Mouse (Mus musculus): ENCODE results near the gene Hacd2. TPM values are rescaled to one million over a fixed set of nuclear protein-coding genes. Genes with fewer than 3 reads are reported as not detected.

Hacd2 gene
- polyA plus RNA-seq, 1 experiment from 2014 or later = 89.1 TPM

DNA sequence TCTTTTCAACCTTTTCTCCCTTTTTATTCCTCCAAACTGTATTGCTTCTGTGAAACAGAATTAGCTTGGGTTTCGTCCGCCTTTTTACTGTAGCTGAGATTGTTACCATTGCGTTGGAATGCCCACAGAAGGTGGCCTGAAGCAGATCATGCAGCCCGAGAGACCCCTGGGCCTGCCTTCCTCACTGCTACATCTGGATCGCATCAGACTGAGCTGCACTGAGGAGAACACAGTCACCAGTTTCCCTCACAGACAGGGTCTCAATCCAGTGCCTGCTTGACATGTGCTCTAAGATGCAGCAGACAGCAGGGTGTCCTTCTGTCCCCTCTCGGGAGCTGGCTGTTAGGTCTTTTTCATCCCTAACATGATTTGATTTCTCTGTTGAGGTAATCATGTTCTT lies 85.8 kb downstream of the Hacd2 start:
- no peak overlapping the region for H3K27ac ChIP-seq
- no peaks in the 10 kb centered on the region for H3K27me3 ChIP-seq
- H3K9me3 ChIP-seq = no peaks in the 10 kb centered on the region
- H3K4me3 ChIP-seq = no peak overlapping the region
- WGBS = 81% methylated on average over 6 of the region's 6 CpGs
- H3K36me3 ChIP-seq = 0 out of 2 replicates have a peak, but pooled peaks cover 13% of the 10 kb centered on the region
- no peak for ATAC-seq (ENCODE audit: borderline replicate concordance, extremely low read depth, low FRiP score, low TSS enrichment)
- no peak overlapping the region for H3K9ac ChIP-seq
- peaks cover 19% of the 10 kb centered on the region for H3K4me1 ChIP-seq
- H3K4me2 ChIP-seq = no peak overlapping the region

DNA sequence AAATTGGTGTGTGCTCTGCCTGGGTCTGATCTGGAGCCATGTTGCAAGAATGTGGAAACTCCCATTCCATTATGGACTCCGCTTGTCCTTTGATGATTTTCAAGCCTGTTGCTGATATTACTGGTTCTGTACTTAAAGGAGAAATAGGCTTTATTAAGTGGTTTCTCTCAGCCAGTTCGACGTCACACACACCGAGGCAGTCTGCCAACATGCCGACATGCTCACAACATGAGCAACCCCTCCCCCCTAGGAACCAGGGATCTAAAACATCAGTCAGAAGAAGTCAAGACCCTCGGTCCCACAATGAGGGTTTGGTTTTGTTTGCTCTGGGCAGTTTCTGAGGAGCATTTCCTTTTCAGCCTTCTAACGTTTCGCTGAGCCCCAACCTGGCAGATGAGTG lies 86.9 kb downstream of the Hacd2 start:
- peaks cover 19% of the 10 kb centered on the region for H3K4me1 ChIP-seq
- ATAC-seq (ENCODE audit: borderline replicate concordance, extremely low read depth, low FRiP score, low TSS enrichment) = peak; percentile 55; the same call in 1 of the 2 replicates
- WGBS = 20% methylated on average over 8 of the region's 8 CpGs
- no peak overlapping the region for H3K9ac ChIP-seq
- no peaks in the 10 kb centered on the region for H3K27me3 ChIP-seq
- no peak overlapping the region for H3K4me3 ChIP-seq
- H3K36me3 ChIP-seq = 0 out of 2 replicates have a peak, but pooled peaks cover 7% of the 10 kb centered on the region
- 0 out of 2 replicates have a peak overlapping the region, but pooled peaks have one; percentile 1 for H3K4me2 ChIP-seq
- no peaks in the 10 kb centered on the region for H3K9me3 ChIP-seq
- H3K27ac ChIP-seq = peak overlapping the region; percentile 68

DNA sequence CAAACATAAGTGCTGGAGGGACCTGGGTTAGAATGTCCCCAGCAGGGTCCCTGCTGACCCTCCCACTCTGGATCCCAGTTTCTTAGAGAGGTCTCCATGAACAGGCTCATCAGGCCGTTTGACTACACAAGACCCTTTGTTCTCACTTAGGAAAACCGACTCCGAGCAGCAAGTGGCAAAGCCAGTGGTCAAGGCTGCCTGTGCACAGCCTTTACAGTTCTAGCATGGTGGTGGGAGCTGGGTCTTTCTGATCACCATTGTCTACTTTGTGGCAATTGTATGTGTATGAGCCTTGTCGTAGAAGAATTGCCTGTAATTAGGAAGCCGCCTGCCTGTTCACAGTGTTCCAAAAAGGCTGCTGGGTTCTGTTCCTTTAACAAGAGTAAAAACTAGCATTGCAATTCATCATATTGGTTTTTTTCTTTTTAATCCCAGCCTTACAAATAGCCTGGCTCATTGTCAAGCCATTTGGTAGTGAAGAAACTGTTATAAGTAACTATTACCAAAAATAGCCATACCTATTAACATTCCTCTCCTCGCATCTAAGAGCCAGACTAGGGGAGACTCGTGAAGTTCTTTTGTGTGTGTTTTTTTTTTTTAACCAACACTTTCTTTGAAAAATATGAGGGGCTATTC lies 87.5 kb downstream of the Hacd2 start:
- H3K4me3 ChIP-seq = no peak overlapping the region
- peaks cover 19% of the 10 kb centered on the region for H3K4me1 ChIP-seq
- peak overlapping the region; percentile 68 for H3K27ac ChIP-seq
- H3K9ac ChIP-seq = no peak overlapping the region
- H3K9me3 ChIP-seq = no peaks in the 10 kb centered on the region
- no peak for ATAC-seq (ENCODE audit: borderline replicate concordance, extremely low read depth, low FRiP score, low TSS enrichment)
- 33% methylated on average over 7 of the region's 7 CpGs for WGBS
- 0 out of 2 replicates have a peak, but pooled peaks cover 3% of the 10 kb centered on the region for H3K36me3 ChIP-seq
- H3K27me3 ChIP-seq = no peaks in the 10 kb centered on the region
- 0 out of 2 replicates have a peak overlapping the region, but pooled peaks have one; percentile 1 for H3K4me2 ChIP-seq

DNA sequence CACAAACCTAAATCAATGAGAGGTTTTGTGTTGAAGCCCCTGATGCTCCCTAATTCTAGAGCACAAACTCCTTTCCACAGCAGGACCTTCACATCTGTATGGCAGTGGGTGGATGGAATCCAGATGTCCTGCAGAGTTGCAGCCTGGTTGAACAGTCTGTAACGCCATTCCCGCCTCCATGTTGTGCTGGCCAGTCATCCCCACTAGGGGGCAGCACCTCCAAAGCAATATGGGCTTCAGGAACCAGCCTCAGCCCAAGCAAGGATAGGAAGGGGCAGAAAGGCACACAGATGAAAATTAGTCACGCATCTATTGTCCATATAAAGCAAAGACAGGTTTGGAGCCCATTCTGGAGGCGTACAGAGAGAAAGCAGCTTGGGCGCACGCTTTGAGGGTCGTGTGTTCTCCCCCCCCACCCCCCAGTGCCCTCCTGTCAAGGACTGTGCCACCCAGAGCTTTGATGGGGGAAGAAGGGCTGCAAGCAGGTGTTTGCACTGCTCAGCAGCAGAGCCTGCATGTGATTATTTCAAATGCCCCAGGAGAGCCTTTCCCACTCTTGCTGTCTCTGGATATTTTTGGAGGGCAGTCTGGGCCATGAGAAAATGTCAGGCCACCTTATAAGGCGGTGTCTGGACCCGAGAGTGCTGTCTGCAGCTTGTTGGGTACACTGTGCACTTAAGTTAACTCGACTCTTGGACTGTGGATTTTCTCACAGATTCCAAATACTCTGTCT lies 88.3 kb downstream of the Hacd2 start:
- Histone ChIP-seq H3K36me3 (0 out of 2 replicates have a peak, but pooled peaks cover 3% of the 10 kb centered on the region), H3K9me3 (no peaks in the 10 kb centered on the region), H3K4me2 (no peak overlapping the region), H3K4me3 (no peak overlapping the region), H3K27me3 (no peaks in the 10 kb centered on the region), H3K27ac (no peak overlapping the region; the same call in 1 of the 2 replicates), H3K4me1 (peaks cover 19% of the 10 kb centered on the region), H3K9ac (no peak overlapping the region)
- 33% methylated on average over 10 of the region's 10 CpGs for WGBS
- ATAC-seq (ENCODE audit: borderline replicate concordance, extremely low read depth, low FRiP score, low TSS enrichment) = peak; percentile 81

DNA sequence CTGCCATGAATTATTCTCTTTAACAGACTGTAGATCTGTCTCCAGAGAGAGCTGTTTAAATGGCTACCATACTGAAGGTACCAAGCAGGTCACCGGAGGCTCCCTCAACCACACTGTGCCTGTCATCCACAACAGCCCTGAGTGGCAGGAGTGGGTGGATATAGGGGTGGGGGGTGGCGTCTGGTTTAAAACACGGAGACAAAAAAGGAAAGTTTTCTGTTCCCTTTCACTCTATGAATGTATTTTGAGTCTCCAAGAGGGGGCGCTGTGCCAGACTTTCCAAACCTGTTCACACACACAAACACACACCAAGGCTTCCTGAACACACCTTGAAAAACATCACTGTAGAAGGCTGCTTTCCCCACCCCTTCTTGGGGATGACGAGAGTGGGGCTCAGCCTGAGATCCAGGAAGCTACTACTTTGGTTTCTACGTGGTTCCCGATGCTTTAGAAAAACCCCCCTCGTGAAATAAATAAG lies 89.0 kb downstream of the Hacd2 start:
- no peak overlapping the region for H3K4me3 ChIP-seq
- H3K9me3 ChIP-seq = no peaks in the 10 kb centered on the region
- H3K4me2 ChIP-seq = no peak overlapping the region
- H3K4me1 ChIP-seq = peaks cover 19% of the 10 kb centered on the region
- no peaks in the 10 kb centered on the region for H3K27me3 ChIP-seq
- H3K27ac ChIP-seq = no peak overlapping the region
- H3K36me3 ChIP-seq = 0 out of 2 replicates have a peak, but pooled peaks cover 3% of the 10 kb centered on the region
- no peak for ATAC-seq (ENCODE audit: borderline replicate concordance, extremely low read depth, low FRiP score, low TSS enrichment)
- no peak overlapping the region for H3K9ac ChIP-seq
- 63% methylated on average over 8 of the region's 8 CpGs for WGBS

DNA sequence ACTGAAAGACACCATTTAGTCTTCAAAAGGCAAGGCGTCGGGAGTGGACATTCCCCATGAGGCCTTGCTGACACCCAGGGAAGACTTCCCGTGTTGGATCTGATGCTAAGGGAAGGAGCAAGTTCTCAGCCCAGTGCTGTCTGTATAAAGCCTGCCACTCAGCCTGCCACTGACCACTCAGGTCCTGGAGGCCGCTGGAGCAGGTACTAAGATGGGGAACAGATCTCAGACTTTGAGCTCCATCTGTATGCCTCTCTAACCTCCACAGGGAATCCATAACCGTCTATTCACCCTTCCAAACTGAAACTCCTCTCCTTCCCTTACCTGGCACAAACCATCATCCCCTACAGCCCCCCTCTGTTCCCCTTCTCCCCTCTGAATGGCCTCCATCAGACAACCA lies 91.3 kb downstream of the Hacd2 start:
- Histone ChIP-seq H3K4me2 (no peak overlapping the region), H3K4me3 (no peak overlapping the region), H3K9me3 (no peaks in the 10 kb centered on the region), H3K4me1 (peaks cover 22% of the 10 kb centered on the region), H3K36me3 (no peaks in the 10 kb centered on the region), H3K27me3 (no peaks in the 10 kb centered on the region), H3K9ac (no peak overlapping the region), H3K27ac (no peak overlapping the region)
- 86% methylated on average over 5 of the region's 5 CpGs for WGBS
- no peak for ATAC-seq (ENCODE audit: borderline replicate concordance, extremely low read depth, low FRiP score, low TSS enrichment)

DNA sequence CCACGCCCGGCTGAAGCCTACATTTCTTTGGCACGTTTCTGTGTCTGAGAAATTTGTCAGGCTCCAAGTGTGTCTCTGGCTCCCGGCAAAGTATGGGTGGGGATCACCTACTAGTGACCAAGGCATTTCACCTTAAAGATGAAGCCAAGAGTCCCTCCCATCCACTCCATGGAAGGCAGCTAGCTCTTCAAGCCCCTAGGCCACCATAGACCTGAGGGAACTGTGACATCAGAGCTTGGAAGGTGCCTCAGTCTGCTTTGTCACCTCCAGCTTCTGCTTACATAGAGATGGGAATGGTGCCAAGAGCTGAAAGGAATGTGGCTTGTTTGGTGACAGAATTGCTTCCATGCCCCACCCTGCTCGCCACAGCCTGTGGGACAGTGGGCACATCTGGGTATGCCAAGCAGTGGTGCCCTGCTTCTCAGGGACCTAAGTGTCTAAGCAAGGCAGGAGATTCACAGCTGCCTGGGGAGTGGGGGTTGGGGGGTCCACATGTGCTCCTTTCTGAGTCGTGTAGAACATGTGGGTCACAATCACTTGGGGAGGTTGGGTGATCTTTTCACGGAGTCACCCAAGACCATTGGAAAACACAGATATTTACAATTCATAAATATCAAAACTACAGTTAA lies 94.2 kb downstream of the Hacd2 start:
- H3K4me2 ChIP-seq = no peak overlapping the region
- H3K27me3 ChIP-seq = no peaks in the 10 kb centered on the region
- H3K9ac ChIP-seq = no peak overlapping the region
- ATAC-seq (ENCODE audit: borderline replicate concordance, extremely low read depth, low FRiP score, low TSS enrichment) = peak; percentile 47; the same call in 1 of the 2 replicates
- no peak overlapping the region for H3K4me3 ChIP-seq
- H3K36me3 ChIP-seq = no peaks in the 10 kb centered on the region
- no peaks in the 10 kb centered on the region for H3K9me3 ChIP-seq
- 57% methylated on average over 7 of the region's 7 CpGs for WGBS
- H3K4me1 ChIP-seq = peaks cover 6% of the 10 kb centered on the region
- H3K27ac ChIP-seq = no peak overlapping the region

DNA sequence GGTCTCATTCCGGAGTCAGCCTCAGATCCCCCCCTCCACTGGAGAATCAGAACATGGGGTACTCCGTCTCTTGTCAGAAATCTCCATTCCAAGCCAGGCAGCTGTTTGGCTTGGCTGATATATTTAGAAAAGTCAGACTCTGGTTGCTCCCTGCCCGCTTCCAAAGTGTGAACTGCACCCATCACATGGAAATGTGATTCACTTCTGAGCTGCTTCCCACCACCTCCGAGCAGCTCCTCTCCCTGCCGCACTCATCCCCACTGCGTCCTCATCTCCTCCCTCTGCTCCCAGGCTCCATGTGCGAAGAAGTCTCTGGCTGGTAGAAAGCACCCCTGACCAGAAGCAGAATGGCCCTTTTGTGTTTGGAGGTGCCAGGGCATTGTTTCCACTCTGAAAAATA lies 95.2 kb downstream of the Hacd2 start:
- no peaks in the 10 kb centered on the region for H3K36me3 ChIP-seq
- no peak overlapping the region for H3K27ac ChIP-seq
- no peak for ATAC-seq (ENCODE audit: borderline replicate concordance, extremely low read depth, low FRiP score, low TSS enrichment)
- H3K4me2 ChIP-seq = no peak overlapping the region
- no peak overlapping the region for H3K9ac ChIP-seq
- H3K4me3 ChIP-seq = no peak overlapping the region
- no peaks in the 10 kb centered on the region for H3K9me3 ChIP-seq
- peaks cover 6% of the 10 kb centered on the region for H3K4me1 ChIP-seq
- no peaks in the 10 kb centered on the region for H3K27me3 ChIP-seq
- 50% methylated on average over 7 of the region's 7 CpGs for WGBS

DNA sequence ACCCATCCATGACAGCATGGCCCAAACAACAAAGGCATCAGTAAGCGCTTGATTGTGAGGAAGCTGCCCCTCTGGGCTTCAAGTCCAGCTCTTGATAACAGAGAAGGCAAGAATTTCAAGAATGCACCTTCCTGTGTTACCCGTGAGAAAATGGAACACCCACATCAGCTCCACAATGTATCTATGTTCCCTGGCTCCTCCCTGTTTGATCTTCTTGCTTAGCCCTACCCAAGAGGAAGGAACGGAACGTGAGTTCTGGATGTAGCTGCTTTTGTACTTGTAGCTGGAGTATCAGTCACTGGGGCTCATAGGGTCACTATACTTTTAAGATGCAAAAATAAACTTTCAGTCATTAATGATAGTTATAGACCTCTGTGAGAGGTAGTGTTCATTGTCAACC lies 98.4 kb downstream of the Hacd2 start:
- no peak for ATAC-seq (ENCODE audit: borderline replicate concordance, extremely low read depth, low FRiP score, low TSS enrichment)
- no peaks in the 10 kb centered on the region for H3K27me3 ChIP-seq
- no peak overlapping the region for H3K4me3 ChIP-seq
- no peak overlapping the region for H3K4me2 ChIP-seq
- WGBS = 41% methylated on average over 4 of the region's 4 CpGs
- H3K27ac ChIP-seq = no peak overlapping the region
- no peaks in the 10 kb centered on the region for H3K9me3 ChIP-seq
- H3K4me1 ChIP-seq = peaks cover 6% of the 10 kb centered on the region
- no peaks in the 10 kb centered on the region for H3K36me3 ChIP-seq
- no peak overlapping the region for H3K9ac ChIP-seq

DNA sequence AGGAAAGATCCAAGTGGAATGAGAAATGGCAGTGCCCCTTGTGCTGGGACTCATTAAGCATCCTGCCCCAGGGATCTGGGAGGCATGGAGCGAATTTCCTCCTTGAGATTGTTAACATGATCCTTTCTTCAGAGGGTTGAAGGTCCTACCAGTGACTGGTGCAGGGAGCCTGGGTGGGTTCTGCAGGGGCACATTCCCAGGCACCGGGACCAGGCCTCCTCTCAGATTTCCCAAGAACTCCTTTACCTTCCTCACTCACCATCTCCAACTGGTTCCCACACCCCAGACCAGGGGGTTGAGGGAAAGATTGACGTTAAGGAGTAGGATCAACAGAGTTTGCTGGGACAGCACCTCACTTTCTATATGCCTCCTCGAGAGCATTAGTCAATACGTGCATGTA lies 105.0 kb downstream of the Hacd2 start:
- no peak for ATAC-seq (ENCODE audit: borderline replicate concordance, extremely low read depth, low FRiP score, low TSS enrichment)
- Histone ChIP-seq H3K27ac (no peak overlapping the region), H3K27me3 (no peaks in the 10 kb centered on the region), H3K4me3 (no peak overlapping the region), H3K9me3 (no peaks in the 10 kb centered on the region), H3K4me1 (no peaks in the 10 kb centered on the region), H3K9ac (no peak overlapping the region), H3K4me2 (no peak overlapping the region), H3K36me3 (no peaks in the 10 kb centered on the region)
- WGBS = 87% methylated on average over 5 of the region's 5 CpGs

DNA sequence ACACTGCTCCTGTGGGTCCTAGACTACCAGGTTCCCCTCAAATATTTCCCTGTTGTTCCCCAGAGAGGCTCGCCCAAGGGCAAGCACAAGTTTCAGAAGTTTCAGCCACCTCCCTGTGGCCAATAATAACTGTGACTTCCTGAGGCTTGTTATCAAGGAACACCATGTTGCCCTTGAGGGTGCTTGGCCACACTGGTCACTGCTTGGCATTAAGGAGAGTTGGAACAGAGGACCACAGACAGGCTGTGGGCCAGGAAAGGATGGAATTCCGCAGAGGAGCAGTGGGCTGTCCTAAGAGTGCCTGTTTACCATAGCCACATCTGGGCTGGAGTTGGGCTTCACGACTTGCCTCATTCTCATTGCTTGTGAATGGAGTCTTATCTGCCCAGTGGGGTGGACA lies 107.9 kb downstream of the Hacd2 start:
- Histone ChIP-seq H3K9me3 (no peaks in the 10 kb centered on the region), H3K27ac (no peak overlapping the region), H3K27me3 (no peaks in the 10 kb centered on the region), H3K4me2 (no peak overlapping the region), H3K9ac (no peak overlapping the region), H3K4me3 (no peak overlapping the region), H3K36me3 (no peaks in the 10 kb centered on the region), H3K4me1 (no peaks in the 10 kb centered on the region)
- 64% methylated on average over 3 of the region's 3 CpGs for WGBS
- no peak for ATAC-seq (ENCODE audit: borderline replicate concordance, extremely low read depth, low FRiP score, low TSS enrichment)

DNA sequence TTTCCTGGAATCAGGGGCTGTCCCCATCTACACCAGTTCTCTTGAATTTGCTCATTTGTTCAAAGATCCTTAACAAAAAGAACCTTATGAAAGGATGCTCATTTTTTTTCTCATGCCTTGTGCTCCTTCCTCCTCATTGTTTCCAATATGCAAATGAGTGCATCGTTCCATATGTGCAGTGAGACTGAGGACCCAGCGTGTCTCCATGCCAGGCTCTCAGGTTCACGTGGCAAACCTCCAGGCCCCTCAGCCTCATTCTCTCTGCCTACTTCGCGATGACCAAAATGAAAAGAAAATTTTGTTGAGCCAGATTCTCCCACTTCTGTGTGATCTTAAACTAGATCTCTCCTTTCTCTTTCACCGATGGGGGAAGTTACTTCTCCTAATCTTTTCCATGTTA lies 117.2 kb downstream of the Hacd2 start:
- no peaks in the 10 kb centered on the region for H3K36me3 ChIP-seq
- no peak overlapping the region for H3K27ac ChIP-seq
- 80% methylated on average over 6 of the region's 6 CpGs for WGBS
- no peak for ATAC-seq (ENCODE audit: borderline replicate concordance, extremely low read depth, low FRiP score, low TSS enrichment)
- no peaks in the 10 kb centered on the region for H3K27me3 ChIP-seq
- H3K4me1 ChIP-seq = peaks cover 11% of the 10 kb centered on the region
- H3K9me3 ChIP-seq = no peaks in the 10 kb centered on the region
- no peak overlapping the region for H3K4me2 ChIP-seq
- no peak overlapping the region for H3K9ac ChIP-seq
- no peak overlapping the region for H3K4me3 ChIP-seq

All from lung, embryonic 15.5 days (tissue).